Comparison of ENCODE assay signal across 18 mouse cellular contexts in genomic region chr4:68535815-68536214, GRCm38 (mm10).
DNase-seq lines count a peak whose midpoint lies in the region; ATAC-seq and TF ChIP-seq lines count a peak whose summit lies in the region.
"Had no signal": no experiment of that assay in that cellular context is flagged by ENCODE, and none has a peak within 500 bp of the region (broad histone marks: within the 10 kb centered on the region; RNA-seq: fewer than 3 reads in every experiment).

No protein-coding gene starts in this region.

- 17% methylated on average over 1 of the region's 1 CpGs for WGBS in forebrain, embryonic 14.5 days
- WGBS in forebrain, embryonic 10.5 days = 53% methylated on average over 1 of the region's 1 CpGs
- WGBS in lung, postnatal 0 days = 64% methylated on average over 1 of the region's 1 CpGs
- 42% methylated on average over 1 of the region's 1 CpGs for WGBS in hindbrain, embryonic 16.5 days
- WGBS in olfactory bulb, adult 2 months = 14% methylated on average over 1 of the region's 1 CpGs

- H3K9ac ChIP-seq in forebrain, embryonic 14.5 days (ENCODE audit: low read length) = no peak overlapping the region
- H3K9ac ChIP-seq in lung, postnatal 0 days (replicated peaks; ENCODE audit: low read depth) = no peak overlapping the region
- no peak overlapping the region for H3K9ac ChIP-seq in hindbrain, embryonic 16.5 days (ENCODE audit: low read depth, low read length)
- H3K9ac ChIP-seq: kidney, embryonic 15.5 days; liver, embryonic 14.5 days; neural tube, embryonic 12.5 days had no signal

- H3K9me3 ChIP-seq in forebrain, embryonic 14.5 days (replicated peaks; ENCODE audit: control insufficient read depth, low read length) = no peaks in the 10 kb centered on the region
- H3K9me3 ChIP-seq in forebrain, embryonic 10.5 days = no peaks in the 10 kb centered on the region
- H3K9me3 ChIP-seq in lung, postnatal 0 days (ENCODE audit: low read length) = no peaks in the 10 kb centered on the region
- H3K9me3 ChIP-seq in hindbrain, embryonic 16.5 days (ENCODE audit: control insufficient read depth, low read length) = no peaks in the 10 kb centered on the region
- H3K9me3 ChIP-seq: kidney, embryonic 15.5 days; megakaryocyte, embryonic 14.5 days; neural tube, embryonic 12.5 days had no signal

- no peak for TF ChIP-seq POLR2A in olfactory bulb, adult 2 months (IDR thresholded peaks at IDR 0.05; ENCODE audit: insufficient read depth, low read depth, low read length)

- no peak for ATAC-seq in forebrain, embryonic 14.5 days
- no peak for ATAC-seq in lung, postnatal 0 days
- ATAC-seq in hindbrain, embryonic 16.5 days = peak; percentile 72; the same call in 1 of the 2 replicates

- no peak for TF ChIP-seq EP300 in lung, postnatal 0 days (IDR thresholded peaks at IDR 0.05)

- no peaks in the 10 kb centered on the region for H3K27me3 ChIP-seq in forebrain, embryonic 14.5 days (replicated peaks; ENCODE audit: control insufficient read depth, insufficient read depth, low read length)
- no peaks in the 10 kb centered on the region for H3K27me3 ChIP-seq in forebrain, embryonic 10.5 days (ENCODE audit: poor library complexity, severe bottlenecking)
- H3K27me3 ChIP-seq in lung, postnatal 0 days (replicated peaks; ENCODE audit: insufficient read depth, low read length) = no peaks in the 10 kb centered on the region
- no peaks in the 10 kb centered on the region for H3K27me3 ChIP-seq in hindbrain, embryonic 16.5 days (replicated peaks; ENCODE audit: control insufficient read depth, insufficient read depth, low read length)
- H3K27me3 ChIP-seq: kidney, embryonic 15.5 days; megakaryocyte, embryonic 14.5 days; neural tube, embryonic 12.5 days had no signal

- no peaks in the 10 kb centered on the region for H3K36me3 ChIP-seq in forebrain, embryonic 14.5 days (ENCODE audit: control insufficient read depth, insufficient read depth, low read length)
- H3K36me3 ChIP-seq in forebrain, embryonic 10.5 days (replicated peaks) = no peaks in the 10 kb centered on the region
- H3K36me3 ChIP-seq in lung, postnatal 0 days (ENCODE audit: insufficient read depth, low read length) = no peaks in the 10 kb centered on the region
- H3K36me3 ChIP-seq in hindbrain, embryonic 16.5 days (ENCODE audit: control insufficient read depth, insufficient read depth, low read length) = no peaks in the 10 kb centered on the region
- H3K36me3 ChIP-seq: kidney, embryonic 15.5 days; neural tube, embryonic 12.5 days had no signal

- no peak overlapping the region for H3K4me3 ChIP-seq in forebrain, embryonic 14.5 days (ENCODE audit: low read depth, low read length)
- H3K4me3 ChIP-seq in forebrain, embryonic 10.5 days = no peak overlapping the region
- H3K4me3 ChIP-seq in lung, postnatal 0 days (ENCODE audit: low read depth, low read length) = no peak overlapping the region
- H3K4me3 ChIP-seq in hindbrain, embryonic 16.5 days (ENCODE audit: low read length) = no peak overlapping the region
- no peak overlapping the region for H3K4me3 ChIP-seq in olfactory bulb, adult 2 months (ENCODE audit: insufficient read depth, low read depth, low read length)
- H3K4me3 ChIP-seq: heart, adult 2 months; kidney, embryonic 15.5 days; megakaryocyte, embryonic 14.5 days; neural tube, embryonic 12.5 days had no signal

- no peaks in the 10 kb centered on the region for H3K4me1 ChIP-seq in forebrain, embryonic 14.5 days (ENCODE audit: control insufficient read depth, insufficient read depth, low read length)
- H3K4me1 ChIP-seq in forebrain, embryonic 10.5 days = peaks cover 9% of the 10 kb centered on the region
- H3K4me1 ChIP-seq in lung, postnatal 0 days (ENCODE audit: insufficient read depth, low read depth, low read length) = no peaks in the 10 kb centered on the region
- no peaks in the 10 kb centered on the region for H3K4me1 ChIP-seq in hindbrain, embryonic 16.5 days (ENCODE audit: control insufficient read depth, insufficient read depth, low read depth, low read length)
- no peaks in the 10 kb centered on the region for H3K4me1 ChIP-seq in olfactory bulb, adult 2 months (ENCODE audit: control insufficient read depth, insufficient read depth, low read length)
- H3K4me1 ChIP-seq: kidney, embryonic 15.5 days; megakaryocyte, embryonic 14.5 days; neural tube, embryonic 12.5 days had no signal

- no peak overlapping the region for H3K27ac ChIP-seq in forebrain, embryonic 14.5 days (ENCODE audit: low read depth, low read length)
- no peak overlapping the region for H3K27ac ChIP-seq in forebrain, embryonic 10.5 days
- H3K27ac ChIP-seq in lung, postnatal 0 days (ENCODE audit: low read length) = no peak overlapping the region
- H3K27ac ChIP-seq in hindbrain, embryonic 16.5 days (ENCODE audit: low read depth, low read length) = no peak overlapping the region
- H3K27ac ChIP-seq in olfactory bulb, adult 2 months (ENCODE audit: insufficient read depth, low read depth, low read length) = peak overlapping the region; percentile 44; the same call in 1 of the 2 replicates
- H3K27ac ChIP-seq: heart, adult 2 months; kidney, embryonic 15.5 days; liver, embryonic 14.5 days; neural tube, embryonic 12.5 days had no signal

- no peak overlapping the region for H3K4me2 ChIP-seq in forebrain, embryonic 14.5 days (ENCODE audit: low read length)
- H3K4me2 ChIP-seq in lung, postnatal 0 days (replicated peaks; ENCODE audit: low read depth, low read length) = no peak overlapping the region
- no peak overlapping the region for H3K4me2 ChIP-seq in hindbrain, embryonic 16.5 days (ENCODE audit: low read length)
- H3K4me2 ChIP-seq: kidney, embryonic 15.5 days; neural tube, embryonic 12.5 days had no signal

- DNase-seq in forebrain, embryonic 14.5 days (ENCODE audit: low spot score) = peak; percentile 19
- no peak for DNase-seq in forebrain, embryonic 10.5 days (ENCODE audit: extremely low spot score, low spot score)
- peak; percentile 5 for DNase-seq in lung, postnatal 0 days (ENCODE audit: low spot score)
- DNase-seq in lung, postnatal 10 days = no peak
- no peak for DNase-seq in thymus, postnatal 10 days (ENCODE audit: low spot score in 2 of 2)
- no peak for DNase-seq in heart, adult 9 months (ENCODE audit: low spot score in 2 of 2)
- DNase-seq: B cell, adult 2 months; cerebellum, adult 11-12 months; cerebellum, postnatal 36 days; heart, adult 2 months; heart, postnatal 10 days; layer of hippocampus, postnatal 36 days had no signal

- TF ChIP-seq CTCF in lung, postnatal 0 days (IDR thresholded peaks at IDR 0.05) = no peak
- no peak for TF ChIP-seq CTCF in olfactory bulb, adult 2 months (IDR thresholded peaks at IDR 0.05; ENCODE audit: insufficient read depth, low read depth, low read length)

Comparison
In these comparisons a context has a peak if more than half of its experiments do, and no peak if none do; other contexts are left out.
1. DNase-seq: peak in forebrain, embryonic 14.5 days (single experiment) and lung, postnatal 0 days (single experiment); none in forebrain, embryonic 10.5 days (single experiment), lung, postnatal 10 days (single experiment), thymus, postnatal 10 days (0 of 2) and heart, adult 9 months (0 of 2).